Mouse (Mus musculus): Measurements from ENCODE around the gene Rbbp4.

The Rbbp4 gene

GRCm38 (mm10) chr4:129261196-129261595 lies 74.0 kb downstream of the Rbbp4 start, which contains the start of gene C77080:
C77080 (minus strand) TSS chr4:129261404.
- in situ Hi-C loops (cut with MboI; ENCODE audit: unreplicated experiment in 2 of 2) = no loop called here

- in situ Hi-C loops (cut with MboI; ENCODE audit: unreplicated experiment in 2 of 2) = no loop called here
Observed at GRCm38 (mm10) chr4:129260678-129261077, 74.5 kb downstream of the Rbbp4 start.

GRCm38 (mm10) chr4:129259101-129259500 lies 76.1 kb downstream of the Rbbp4 start:
- in situ Hi-C loops (cut with MboI; ENCODE audit: unreplicated experiment in 2 of 2) = no loop called here
